Mouse (Mus musculus): ENCODE results near the gene Sar1a. TPM values are rescaled to one million over a fixed set of nuclear protein-coding genes. Genes with fewer than 3 reads are reported as not detected.

The Sar1a gene
- polyA plus RNA-seq (2014; fragmentation: Nextera tagmentation; extraction: Ambion mirVana), result 273 and 274 TPM in 2 replicates

- no peaks in the 10 kb centered on the region; the same call in 1 of the 2 replicates for H3K4me1 ChIP-seq (ENCODE audit: control insufficient read depth, insufficient read depth, low read length)
- H3K9ac ChIP-seq (replicated peaks; ENCODE audit: low read length), result peak within 1 kb of the TSS; percentile 91
- no peaks in the 10 kb centered on the region for H3K27me3 ChIP-seq (ENCODE audit: control insufficient read depth, insufficient read depth, low read length)
- H3K4me2 ChIP-seq (ENCODE audit: low read depth, low read length), result peak within 1 kb of the TSS; percentile 73
- peak; percentile 100 for ATAC-seq (replicated peaks; ENCODE audit: insufficient number of reproducible peaks, low FRiP score, low TSS enrichment, low read depth)
- DNase-seq (ENCODE audit: low spot score), result peak; percentile 99
- peak within 1 kb of the TSS; percentile 98 for H3K4me3 ChIP-seq (ENCODE audit: low read depth, low read length)
- H3K9me3 ChIP-seq (replicated peaks; ENCODE audit: control insufficient read depth, low read length), result no peaks in the 10 kb centered on the region
- no peaks in the 10 kb centered on the region for H3K36me3 ChIP-seq (replicated peaks; ENCODE audit: control insufficient read depth, insufficient read depth, low read depth, low read length)
- under 1% methylated on average over 69 of the region's 84 CpGs for WGBS
- peak within 1 kb of the TSS; percentile 56; the same call in 1 of the 2 replicates for H3K27ac ChIP-seq (replicated peaks; ENCODE audit: low read depth, low read length)
Observed at GRCm38 (mm10) chr10:61680015-61680913, at the start of gene Sar1a. Sar1a (plus strand) TSS chr10:61680299.

GRCm38 (mm10) chr10:61632445-61632844 is 47.7 kb upstream of the Sar1a start:
- Histone ChIP-seq H3K36me3 (replicated peaks; ENCODE audit: control insufficient read depth, insufficient read depth, low read depth, low read length) (no peaks in the 10 kb centered on the region), H3K4me2 (ENCODE audit: low read depth, low read length) (no peak overlapping the region)
- no peak for ATAC-seq (replicated peaks; ENCODE audit: insufficient number of reproducible peaks, low FRiP score, low TSS enrichment, low read depth)

GRCm38 (mm10) chr10:61637055-61637454 is 43.0 kb upstream of the Sar1a start:
- no peak overlapping the region for H3K9ac ChIP-seq (replicated peaks; ENCODE audit: low read length)
- 70% methylated on average over 7 of the region's 7 CpGs for WGBS
- no peak overlapping the region for H3K4me3 ChIP-seq (ENCODE audit: low read depth, low read length)
- H3K4me2 ChIP-seq (ENCODE audit: low read depth, low read length), result no peak overlapping the region
- H3K4me1 ChIP-seq (ENCODE audit: control insufficient read depth, insufficient read depth, low read length), result no peaks in the 10 kb centered on the region
- H3K9me3 ChIP-seq (replicated peaks; ENCODE audit: control insufficient read depth, low read length), result no peaks in the 10 kb centered on the region
- ATAC-seq (replicated peaks; ENCODE audit: insufficient number of reproducible peaks, low FRiP score, low TSS enrichment, low read depth), result no peak
- DNase-seq (ENCODE audit: low spot score), result no peak
- no peaks in the 10 kb centered on the region for H3K27me3 ChIP-seq (ENCODE audit: control insufficient read depth, insufficient read depth, low read length)
- H3K27ac ChIP-seq (replicated peaks; ENCODE audit: low read depth, low read length), result no peak overlapping the region
- H3K36me3 ChIP-seq (replicated peaks; ENCODE audit: control insufficient read depth, insufficient read depth, low read depth, low read length), result no peaks in the 10 kb centered on the region

More at GRCm38 (mm10) chr10:61632445-61632844, 47.7 kb upstream of the Sar1a start:
- Histone ChIP-seq H3K27ac (replicated peaks; ENCODE audit: low read depth, low read length) (no peak overlapping the region), H3K4me3 (ENCODE audit: low read depth, low read length) (no peak overlapping the region), H3K9me3 (replicated peaks; ENCODE audit: control insufficient read depth, low read length) (no peaks in the 10 kb centered on the region), H3K9ac (replicated peaks; ENCODE audit: low read length) (no peak overlapping the region), H3K27me3 (ENCODE audit: control insufficient read depth, insufficient read depth, low read length) (no peaks in the 10 kb centered on the region), H3K4me1 (ENCODE audit: control insufficient read depth, insufficient read depth, low read length) (no peaks in the 10 kb centered on the region; the same call in 1 of the 2 replicates)
- 83% methylated on average over 10 of the region's 10 CpGs for WGBS
- no peak for DNase-seq (ENCODE audit: low spot score)

- no peak for ATAC-seq (replicated peaks; ENCODE audit: insufficient number of reproducible peaks, low FRiP score, low TSS enrichment, low read depth)
- no peaks in the 10 kb centered on the region for H3K4me1 ChIP-seq (ENCODE audit: control insufficient read depth, insufficient read depth, low read length)
- 76% methylated on average over 4 of the region's 4 CpGs for WGBS
Observed at GRCm38 (mm10) chr10:61640363-61640762, 39.7 kb upstream of the Sar1a start.

GRCm38 (mm10) chr10:61646557-61646956 is 33.5 kb upstream of the Sar1a start:
- H3K9me3 ChIP-seq (replicated peaks; ENCODE audit: control insufficient read depth, low read length), result no peaks in the 10 kb centered on the region
- WGBS, result 75% methylated on average over 7 of the region's 7 CpGs

More at GRCm38 (mm10) chr10:61640363-61640762, 39.7 kb upstream of the Sar1a start:
- Histone ChIP-seq H3K9me3 (replicated peaks; ENCODE audit: control insufficient read depth, low read length) (no peaks in the 10 kb centered on the region), H3K36me3 (replicated peaks; ENCODE audit: control insufficient read depth, insufficient read depth, low read depth, low read length) (no peaks in the 10 kb centered on the region), H3K4me3 (ENCODE audit: low read depth, low read length) (no peak overlapping the region), H3K9ac (replicated peaks; ENCODE audit: low read length) (no peak overlapping the region), H3K4me2 (ENCODE audit: low read depth, low read length) (no peak overlapping the region), H3K27me3 (ENCODE audit: control insufficient read depth, insufficient read depth, low read length) (no peaks in the 10 kb centered on the region), H3K27ac (replicated peaks; ENCODE audit: low read depth, low read length) (no peak overlapping the region)
- no peak for DNase-seq (ENCODE audit: low spot score)

GRCm38 (mm10) chr10:61647790-61648736 is 32.0 kb upstream of the Sar1a start, which contains the start of gene Ppa1:
Ppa1 (plus strand) TSS chr10:61648552.
- Histone ChIP-seq H3K9ac (replicated peaks; ENCODE audit: low read length) (peak within 1 kb of the TSS; percentile 88), H3K4me2 (ENCODE audit: low read depth, low read length) (peak within 1 kb of the TSS; percentile 80), H3K4me3 (ENCODE audit: low read depth, low read length) (peak within 1 kb of the TSS; percentile 72), H3K9me3 (replicated peaks; ENCODE audit: control insufficient read depth, low read length) (no peaks in the 10 kb centered on the region), H3K36me3 (replicated peaks; ENCODE audit: control insufficient read depth, insufficient read depth, low read depth, low read length) (no peaks in the 10 kb centered on the region), H3K27me3 (ENCODE audit: control insufficient read depth, insufficient read depth, low read length) (no peaks in the 10 kb centered on the region), H3K4me1 (ENCODE audit: control insufficient read depth, insufficient read depth, low read length) (no peaks in the 10 kb centered on the region), H3K27ac (replicated peaks; ENCODE audit: low read depth, low read length) (peak within 1 kb of the TSS; percentile 76; the same call in 1 of the 2 replicates)
- peak; percentile 92 for DNase-seq (ENCODE audit: low spot score)
- 3% methylated on average over 50 of the region's 50 CpGs for WGBS
- ATAC-seq (replicated peaks; ENCODE audit: insufficient number of reproducible peaks, low FRiP score, low TSS enrichment, low read depth), result peak; percentile 97

More at GRCm38 (mm10) chr10:61646557-61646956, 33.5 kb upstream of the Sar1a start:
- no peaks in the 10 kb centered on the region for H3K4me1 ChIP-seq (ENCODE audit: control insufficient read depth, insufficient read depth, low read length)
- ATAC-seq (replicated peaks; ENCODE audit: insufficient number of reproducible peaks, low FRiP score, low TSS enrichment, low read depth) (no peak), DNase-seq (ENCODE audit: low spot score) (no peak)
- no peaks in the 10 kb centered on the region for H3K27me3 ChIP-seq (ENCODE audit: control insufficient read depth, insufficient read depth, low read length)
- no peak overlapping the region for H3K27ac ChIP-seq (replicated peaks; ENCODE audit: low read depth, low read length)
- H3K9ac ChIP-seq (replicated peaks; ENCODE audit: low read length), result no peak overlapping the region
- no peaks in the 10 kb centered on the region for H3K36me3 ChIP-seq (replicated peaks; ENCODE audit: control insufficient read depth, insufficient read depth, low read depth, low read length)
- H3K4me2 ChIP-seq (ENCODE audit: low read depth, low read length), result no peak overlapping the region
- H3K4me3 ChIP-seq (ENCODE audit: low read depth, low read length), result no peak overlapping the region

DNA sequence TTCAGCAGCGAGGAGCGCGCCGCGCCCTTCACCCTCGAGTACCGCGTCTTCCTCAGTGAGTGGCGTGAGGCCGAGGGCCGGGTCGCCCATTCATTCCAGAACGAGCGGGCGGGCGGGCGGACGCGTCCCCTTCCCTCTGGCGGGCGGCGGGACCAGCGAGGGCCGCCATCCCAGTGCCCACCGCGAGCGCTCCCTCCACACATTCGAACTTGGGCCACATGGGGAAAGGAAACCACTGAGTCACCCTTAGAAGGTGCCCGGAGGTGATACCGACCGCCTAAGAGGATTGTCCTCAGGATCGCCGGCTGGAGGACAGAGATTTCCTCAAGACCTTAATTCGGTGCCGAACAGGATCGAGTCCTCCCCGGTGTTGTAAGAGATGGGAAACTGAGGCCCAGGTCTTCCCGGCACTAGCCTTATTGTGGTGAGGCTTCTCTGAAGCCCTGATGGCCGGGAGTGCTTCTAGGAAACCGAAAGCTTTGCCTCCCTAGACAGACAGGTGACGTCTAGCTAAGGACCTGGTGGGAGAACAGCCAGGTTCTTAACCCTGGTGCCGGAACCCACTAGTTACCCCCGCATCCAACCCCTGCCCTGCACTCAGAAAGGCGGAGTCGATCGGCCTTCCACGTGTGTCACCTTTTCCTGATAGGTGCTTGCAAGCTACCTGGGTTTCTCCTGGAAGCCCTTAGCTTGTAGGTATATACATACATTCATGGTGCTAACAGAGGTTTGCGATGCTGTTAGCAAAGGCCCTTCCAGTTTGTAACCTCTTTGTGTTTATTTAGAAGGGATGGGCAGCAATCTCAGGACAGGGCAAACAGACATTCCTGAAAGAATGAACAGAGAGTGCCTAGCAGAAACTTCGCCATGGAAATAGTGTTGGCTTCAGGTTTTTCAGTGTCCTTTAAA is 31.1 kb upstream of the Sar1a start:
- Histone ChIP-seq H3K9ac (replicated peaks; ENCODE audit: low read length) (peak overlapping the region; percentile 88), H3K4me3 (ENCODE audit: low read depth, low read length) (peak overlapping the region; percentile 72), H3K36me3 (replicated peaks; ENCODE audit: control insufficient read depth, insufficient read depth, low read depth, low read length) (no peaks in the 10 kb centered on the region; the same call in 1 of the 2 replicates), H3K27ac (replicated peaks; ENCODE audit: low read depth, low read length) (peak overlapping the region; percentile 76; the same call in 1 of the 2 replicates), H3K4me2 (ENCODE audit: low read depth, low read length) (peak overlapping the region; percentile 80), H3K4me1 (ENCODE audit: control insufficient read depth, insufficient read depth, low read length) (no peaks in the 10 kb centered on the region), H3K27me3 (ENCODE audit: control insufficient read depth, insufficient read depth, low read length) (no peaks in the 10 kb centered on the region), H3K9me3 (replicated peaks; ENCODE audit: control insufficient read depth, low read length) (no peaks in the 10 kb centered on the region)
- ATAC-seq (replicated peaks; ENCODE audit: insufficient number of reproducible peaks, low FRiP score, low TSS enrichment, low read depth) (no peak; the same call in 1 of the 2 replicates), DNase-seq (ENCODE audit: low spot score) (no peak)
- WGBS, result 2% methylated on average over 45 of the region's 49 CpGs

Data from embryonic facial prominence, embryonic 11.5 days (tissue).